Mouse (Mus musculus): ENCODE data around the gene Rai1. TPM values are rescaled to one million over a fixed set of nuclear protein-coding genes. Genes with fewer than 3 reads are reported as not detected.

Rai1 gene
- total RNA-seq, 2 experiments from 2014 or later, result 85.9 to 92.3 TPM

GRCm38 (mm10) chr11:60093984-60094587, 10.7 kb upstream of the Rai1 start:
- no peak for DNase-seq
- intact Hi-C loops (cut with DNase I), result no loop called here

GRCm38 (mm10) chr11:60094909-60095810, 9.7 kb upstream of the Rai1 start:
- intact Hi-C loops (cut with DNase I), result no loop called here
- DNase-seq, result no peak

GRCm38 (mm10) chr11:60099555-60100186, 5.1 kb upstream of the Rai1 start:
- intact Hi-C loops (cut with DNase I), result loop anchor here (10.0 kb wide), 2 partner anchors 195 to 315 kb away; partner anchors contain the start of genes Atpaf2 and Gid4
- no peak for DNase-seq

- intact Hi-C loops (cut with DNase I), result loop anchor here (10.0 kb wide), 2 partner anchors 194 to 314 kb away; partner anchors contain the start of genes Atpaf2 and Gid4
Observed at GRCm38 (mm10) chr11:60100827-60101555, 3.8 kb upstream of the Rai1 start.

GRCm38 (mm10) chr11:60101986-60102385, 2.8 kb upstream of the Rai1 start:
- no peak for DNase-seq
- intact Hi-C loops (cut with DNase I), result loop anchor here (10.0 kb wide), 2 partner anchors 193 to 313 kb away; partner anchors contain the start of genes Atpaf2 and Gid4

More at GRCm38 (mm10) chr11:60100827-60101555, 3.8 kb upstream of the Rai1 start:
- no peak for DNase-seq

- peak; percentile 30 for DNase-seq
- intact Hi-C loops (cut with DNase I), result loop anchor here (10.0 kb wide), 2 partner anchors 192 to 312 kb away; partner anchors contain the start of genes Atpaf2 and Gid4
Observed at GRCm38 (mm10) chr11:60102664-60103063, 2.1 kb upstream of the Rai1 start.

GRCm38 (mm10) chr11:60103567-60103966, 1.2 kb upstream of the Rai1 start:
- intact Hi-C loops (cut with DNase I), result loop anchor here (10.0 kb wide), 2 partner anchors 191 to 311 kb away; partner anchors contain the start of genes Atpaf2 and Gid4
- DNase-seq, result no peak

GRCm38 (mm10) chr11:60105593-60106542, 1.1 kb downstream of the Rai1 start:
- peak; percentile 64 for DNase-seq
- intact Hi-C loops (cut with DNase I), result loop anchor here (5.0 to 10.0 kb wide), 3 partner anchors 71 to 309 kb away; partner anchors contain the start of genes Atpaf2 and Gid4

- DNase-seq, result peak; percentile 33
- intact Hi-C loops (cut with DNase I), result loop anchor here (5.0 to 10.0 kb wide), 3 partner anchors 71 to 308 kb away; partner anchors contain the start of genes Atpaf2 and Gid4
Observed at GRCm38 (mm10) chr11:60106543-60107110, 1.8 kb downstream of the Rai1 start.

- intact Hi-C loops (cut with DNase I), result loop anchor here (5.0 to 10.0 kb wide), 3 partner anchors 70 to 307 kb away; partner anchors contain the start of genes Atpaf2 and Gid4
- no peak for DNase-seq
Observed at GRCm38 (mm10) chr11:60107449-60107848, 2.6 kb downstream of the Rai1 start.

- DNase-seq, result peak; percentile 26
- intact Hi-C loops (cut with DNase I), result loop anchor here (5.0 to 10.0 kb wide), 3 partner anchors 69 to 306 kb away; partner anchors contain the start of genes Atpaf2 and Gid4
Observed at GRCm38 (mm10) chr11:60108631-60109172, 3.9 kb downstream of the Rai1 start.

GRCm38 (mm10) chr11:60110386-60110785, 5.6 kb downstream of the Rai1 start:
- no peak for DNase-seq
- intact Hi-C loops (cut with DNase I), result no loop called here

GRCm38 (mm10) chr11:60111576-60111975, 6.8 kb downstream of the Rai1 start:
- DNase-seq, result no peak
- intact Hi-C loops (cut with DNase I), result no loop called here

GRCm38 (mm10) chr11:60113624-60114023, 8.8 kb downstream of the Rai1 start:
- intact Hi-C loops (cut with DNase I), result no loop called here
- no peak for DNase-seq

GRCm38 (mm10) chr11:60114296-60115023, 9.6 kb downstream of the Rai1 start:
- peak; percentile 37 for DNase-seq

GRCm38 (mm10) chr11:60115024-60115538, 10.3 kb downstream of the Rai1 start:
- DNase-seq, result peak; percentile 87
- intact Hi-C loops (cut with DNase I), result no loop called here

More at GRCm38 (mm10) chr11:60114296-60115023, 9.6 kb downstream of the Rai1 start:
- intact Hi-C loops (cut with DNase I), result no loop called here

- intact Hi-C loops (cut with DNase I), result no loop called here
- DNase-seq, result no peak
Observed at GRCm38 (mm10) chr11:60115638-60116276, 10.9 kb downstream of the Rai1 start.

Measured in left cerebral cortex, postnatal 4 days (tissue).